Mouse (Mus musculus) kidney, adult 10 weeks (tissue): Measurements from ENCODE around the gene Pnpt1. TPM values are rescaled to one million over a fixed set of nuclear protein-coding genes. Genes with fewer than 3 reads are reported as not detected.

ENCODE experiments used
- polyA plus RNA-seq: library from polyadenylated mRNA; stranded (reverse); fragments of 350-450 nt; fragmentation: Illumina TruSeq; extraction: RNeasy Lipid Tissue Mini Kit (QIAGEN cat#74804); gene quantifications from one replicate; pipeline ENCODE4 v1.2.3, GENCODE M21; 2014; ENCODE audit warnings: low read depth, low replicate concordance

Gene Pnpt1
- polyA plus RNA-seq, result 109 TPM

GRCm38 (mm10) chr11:29130385-29131355 lies at the start of gene Pnpt1:
Pnpt1 (plus strand) TSS chr11:29130744.

GRCm38 (mm10) chr11:29172563-29173124 lies 42.1 kb downstream of the Pnpt1 start, which contains the start of gene Ppp4r3b:
Ppp4r3b (plus strand) TSS chr11:29172890.

Other genes with a start within 250 kb of the Pnpt1 start
- gene Ppp4r3b, start 42.1 kb downstream of the Pnpt1 start, polyA plus RNA-seq, result 128 TPM
- 137 TPM for gene Cfap36, start 116.7 kb downstream of the Pnpt1 start, polyA plus RNA-seq
- 12.1 TPM for gene Ccdc88a, start 242.9 kb downstream of the Pnpt1 start, polyA plus RNA-seq